Mouse (Mus musculus) midbrain, embryonic 12.5 days (tissue): Measurements from ENCODE around the gene Cercam. TPM values are rescaled to one million over a fixed set of nuclear protein-coding genes. Genes with fewer than 3 reads are reported as not detected.

Experiments
- ATAC-seq: fragments of 200-750 bp; cut with Nextera tagmentation; 2 replicates; pipeline ENCODE4 v1.8.0; 2017; ENCODE audit warnings: low read depth, moderate TSS enrichment, moderate library complexity; ENCODE audit not compliant: low FRiP score
- H3K27ac ChIP-seq: fragments of 300-500 bp; sonication (generic); replicated peaks from 2 replicates; pipeline ENCODE4 v1.5.1; 2016; ENCODE audit warnings: mild to moderate bottlenecking
- H3K27me3 ChIP-seq: fragments of 300-500 bp; sonication (generic); 2 replicates; pipeline ENCODE4 v1.6.1; 2016; ENCODE audit warnings: mild to moderate bottlenecking
- H3K36me3 ChIP-seq: fragments of 300-500 bp; sonication (generic); 2 replicates; pipeline ENCODE4 v1.6.1; 2016
- H3K4me1 ChIP-seq: fragments of 300-500 bp; sonication (generic); 2 replicates; pipeline ENCODE4 v1.6.1; 2016
- H3K4me2 ChIP-seq: fragments of 300-500 bp; sonication (generic); replicated peaks from 2 replicates; pipeline ENCODE4 v1.6.1; 2016; ENCODE audit warnings: mild to moderate bottlenecking, moderate library complexity
- H3K4me3 ChIP-seq: fragments of 300-500 bp; sonication (generic); 2 replicates; pipeline ENCODE4 v1.5.1; 2016; ENCODE audit warnings: mild to moderate bottlenecking
- H3K9ac ChIP-seq: fragments of 300-500 bp; sonication (generic); replicated peaks from 2 replicates; pipeline ENCODE4 v1.6.1; 2016; ENCODE audit warnings: mild to moderate bottlenecking, moderate library complexity
- H3K9me3 ChIP-seq: fragments of 300-500 bp; sonication (generic); 2 replicates; pipeline ENCODE4 v1.6.1; 2016; ENCODE audit warnings: mild to moderate bottlenecking
- WGBS: fragments of 180-500 bp; shearing (Covaris S2); methylation state at CpG from one replicate; pipeline ENCODE4 v1.1.7; 2016; 5-methylcytosine and 5-hydroxymethylcytosine counted together
- polyA plus RNA-seq: library from polyadenylated mRNA; unstranded; fragments of >200 nt; fragmentation: Nextera tagmentation; extraction: Ambion mirVana; gene quantifications from 2 replicates; pipeline ENCODE4 v1.2.1, GENCODE M21; 2016

Gene Cercam
- polyA plus RNA-seq: 22.3 and 22.6 TPM in 2 replicates

DNA sequence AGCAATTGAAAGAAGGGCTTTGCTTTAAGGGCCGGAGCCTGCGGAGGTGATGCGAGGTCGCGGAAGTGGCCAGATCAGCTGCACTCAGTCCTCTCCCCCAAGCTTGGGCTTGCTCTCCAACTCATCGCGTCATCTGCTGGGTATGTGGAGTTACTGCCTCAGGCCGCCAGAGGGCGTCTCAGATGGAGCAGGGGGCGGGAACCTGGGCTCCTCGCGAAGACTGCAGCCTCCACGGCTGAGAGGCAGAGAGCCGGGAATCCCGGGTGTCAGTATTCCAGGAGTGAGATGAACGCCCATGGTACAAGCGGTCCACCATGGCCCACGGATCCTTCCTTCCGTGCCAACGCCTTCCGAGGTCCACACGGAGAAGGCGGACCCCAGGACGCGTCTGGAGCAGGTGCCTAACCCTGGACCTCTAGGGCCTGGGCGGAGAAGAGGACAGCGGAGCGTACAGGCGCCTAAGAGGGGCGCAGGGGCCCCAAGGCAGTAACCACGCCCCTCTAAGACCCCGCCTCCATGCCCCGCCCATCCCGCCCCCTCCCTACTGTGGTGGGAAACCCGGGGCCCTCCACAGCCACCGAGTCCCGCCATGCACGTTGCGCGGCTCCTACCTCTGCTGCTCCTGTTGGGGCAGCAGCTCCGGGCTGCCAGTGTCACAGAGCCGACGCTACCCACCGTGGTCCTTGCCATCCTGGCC lies at the start of gene Cercam:
Cercam (plus strand) TSS at position 216 of the 697 bp plus-strand sequence.
- Histone ChIP-seq H3K4me1 (peaks cover 18% of the 10 kb centered on the region), H3K36me3 (peaks cover 6% of the 10 kb centered on the region; the same call in 1 of the 2 replicates), H3K27ac (peak within 1 kb of the TSS; percentile 69), H3K4me3 (peak within 1 kb of the TSS; percentile 49), H3K9ac (peak within 1 kb of the TSS; percentile 68), H3K9me3 (no peaks in the 10 kb centered on the region), H3K27me3 (no peaks in the 10 kb centered on the region), H3K4me2 (peak within 1 kb of the TSS; percentile 85)
- 1% methylated on average over 44 of the region's 44 CpGs for WGBS
- peak; percentile 91 for ATAC-seq

DNA sequence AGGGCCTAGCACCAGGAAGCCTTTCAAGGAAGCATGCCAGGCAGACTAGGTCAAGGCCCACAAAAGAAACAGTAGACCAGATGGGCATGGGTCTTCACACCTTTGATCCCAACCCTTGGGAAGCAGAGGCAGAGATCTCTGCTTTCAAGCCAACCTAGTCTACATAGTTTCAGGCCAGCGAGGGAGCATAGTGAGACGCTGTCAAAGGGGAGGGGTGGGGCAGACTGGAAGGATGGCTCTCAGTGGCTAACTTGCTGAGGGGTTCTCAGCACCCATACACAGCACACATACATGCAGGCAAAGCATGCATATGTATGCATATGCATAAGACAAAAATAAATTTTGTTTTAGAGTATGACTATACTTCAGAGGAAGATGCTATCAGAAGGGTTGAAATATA lies 49.6 kb upstream of the Cercam start:
- Histone ChIP-seq H3K4me1 (peaks cover 24% of the 10 kb centered on the region), H3K4me2 (no peak overlapping the region), H3K9me3 (no peaks in the 10 kb centered on the region), H3K36me3 (peaks cover 26% of the 10 kb centered on the region), H3K9ac (no peak overlapping the region), H3K4me3 (no peak overlapping the region), H3K27ac (peak overlapping the region; percentile 94), H3K27me3 (no peaks in the 10 kb centered on the region)
- 9% methylated on average over 2 of the region's 2 CpGs for WGBS
- no peak for ATAC-seq

- peaks cover 17% of the 10 kb centered on the region for H3K36me3 ChIP-seq
- no peaks in the 10 kb centered on the region for H3K27me3 ChIP-seq
- no peaks in the 10 kb centered on the region for H3K9me3 ChIP-seq
- WGBS: under 1% methylated on average over 35 of the region's 35 CpGs
- peak within 1 kb of the TSS; percentile 94 for H3K27ac ChIP-seq
- peak; percentile 85 for ATAC-seq
- peaks cover 24% of the 10 kb centered on the region for H3K4me1 ChIP-seq
- peak within 1 kb of the TSS; percentile 37 for H3K9ac ChIP-seq
- peak within 1 kb of the TSS; percentile 28 for H3K4me3 ChIP-seq
- H3K4me2 ChIP-seq: peak within 1 kb of the TSS; percentile 53
Observed at GRCm38 (mm10) chr2:29820025-29820817, 48.7 kb upstream of the Cercam start, which contains the start of gene Urm1. Gene Urm1, plus strand, starts transcription at chr2:29820075.

DNA sequence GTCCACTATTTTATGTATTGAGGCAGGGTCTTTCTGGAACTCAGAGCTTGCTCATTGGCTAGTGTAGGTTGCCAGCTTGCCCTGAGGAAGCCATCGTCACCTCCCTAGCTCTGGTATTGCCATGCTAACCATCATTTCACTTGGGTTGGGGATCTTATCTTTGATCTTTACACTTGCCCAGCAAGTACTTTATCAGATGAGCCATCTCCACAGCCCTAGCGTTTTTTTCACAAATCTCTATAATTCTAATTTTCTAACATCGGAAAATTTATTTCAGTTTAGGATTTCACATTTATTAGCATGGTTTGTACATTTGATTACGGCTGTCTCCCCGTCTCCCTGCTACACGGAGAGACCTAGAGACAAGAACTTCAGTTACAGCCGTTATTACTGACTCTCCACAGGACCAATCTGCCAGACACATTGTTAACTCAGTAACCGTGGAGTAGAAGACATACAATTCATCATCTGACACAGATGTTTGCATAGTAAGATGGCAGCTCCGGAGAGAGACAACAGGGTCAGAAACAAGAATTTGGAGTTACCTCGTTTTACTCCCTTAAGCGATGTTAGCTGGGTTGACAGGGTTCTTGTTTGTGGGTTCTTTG lies 42.5 kb upstream of the Cercam start:
- H3K27me3 ChIP-seq: no peaks in the 10 kb centered on the region
- peak overlapping the region; percentile 96 for H3K4me3 ChIP-seq
- 14% methylated on average over 11 of the region's 11 CpGs for WGBS
- H3K9me3 ChIP-seq: no peaks in the 10 kb centered on the region
- H3K27ac ChIP-seq: peak overlapping the region; percentile 93
- H3K4me2 ChIP-seq: peak overlapping the region; percentile 60
- no peak for ATAC-seq
- no peaks in the 10 kb centered on the region; the same call in 1 of the 2 replicates for H3K36me3 ChIP-seq
- H3K9ac ChIP-seq: peak overlapping the region; percentile 68
- H3K4me1 ChIP-seq: peaks cover 16% of the 10 kb centered on the region

- Histone ChIP-seq H3K4me3 (peak overlapping the region; percentile 96), H3K9ac (peak overlapping the region; percentile 75), H3K9me3 (no peaks in the 10 kb centered on the region), H3K27me3 (no peaks in the 10 kb centered on the region), H3K36me3 (no peaks in the 10 kb centered on the region; the same call in 1 of the 2 replicates), H3K4me1 (peaks cover 16% of the 10 kb centered on the region), H3K4me2 (peak overlapping the region; percentile 95), H3K27ac (peak overlapping the region; percentile 93)
- ATAC-seq: peak; percentile 94
- under 1% methylated on average over 48 of the region's 48 CpGs for WGBS
Observed at GRCm38 (mm10) chr2:29826926-29827708, 41.8 kb upstream of the Cercam start.

- peak overlapping the region; percentile 95 for H3K4me2 ChIP-seq
- ATAC-seq: 0 out of 2 replicates have a peak, but pooled peaks have one; percentile 21
- 6% methylated on average over 12 of the region's 12 CpGs for WGBS
- no peak overlapping the region for H3K27ac ChIP-seq
- H3K9ac ChIP-seq: peak overlapping the region; percentile 75
- peaks cover 16% of the 10 kb centered on the region for H3K4me1 ChIP-seq
- peak overlapping the region; percentile 96 for H3K4me3 ChIP-seq
- H3K9me3 ChIP-seq: no peaks in the 10 kb centered on the region
- peaks cover 2% of the 10 kb centered on the region for H3K36me3 ChIP-seq
- H3K27me3 ChIP-seq: no peaks in the 10 kb centered on the region
Observed at GRCm38 (mm10) chr2:29827709-29828024, 41.3 kb upstream of the Cercam start.

DNA sequence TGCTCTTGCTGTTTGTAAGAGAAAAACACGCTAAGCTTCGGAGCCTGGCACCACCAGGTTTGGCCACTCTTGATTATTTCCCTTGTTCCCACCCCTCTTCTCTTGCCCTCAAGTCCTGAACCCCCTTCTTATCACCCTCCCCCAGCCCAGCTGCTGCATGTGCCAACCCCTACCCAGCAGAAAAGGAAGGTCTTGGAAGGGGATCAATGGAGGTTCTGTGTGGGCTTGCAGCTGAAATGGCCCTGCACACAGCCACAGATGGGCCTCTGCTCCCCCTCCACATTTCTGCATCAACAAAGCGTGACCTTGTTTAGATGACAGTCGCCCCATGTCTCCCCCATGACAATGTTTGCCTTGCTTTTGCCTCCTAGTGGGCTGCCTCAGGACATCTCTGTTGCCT lies 37.9 kb upstream of the Cercam start:
- no peak overlapping the region for H3K9ac ChIP-seq
- H3K4me2 ChIP-seq: no peak overlapping the region
- peaks cover 31% of the 10 kb centered on the region for H3K4me1 ChIP-seq
- H3K27me3 ChIP-seq: no peaks in the 10 kb centered on the region
- ATAC-seq: no peak
- H3K36me3 ChIP-seq: peaks cover 13% of the 10 kb centered on the region
- H3K4me3 ChIP-seq: no peak overlapping the region
- H3K9me3 ChIP-seq: no peaks in the 10 kb centered on the region
- 94% methylated on average over 4 of the region's 4 CpGs for WGBS
- H3K27ac ChIP-seq: no peak overlapping the region

- no peak overlapping the region for H3K4me3 ChIP-seq
- peaks cover 30% of the 10 kb centered on the region for H3K4me1 ChIP-seq
- no peak for ATAC-seq
- no peaks in the 10 kb centered on the region for H3K9me3 ChIP-seq
- no peaks in the 10 kb centered on the region for H3K27me3 ChIP-seq
- H3K4me2 ChIP-seq: no peak overlapping the region
- no peak overlapping the region for H3K27ac ChIP-seq
- peaks cover 13% of the 10 kb centered on the region for H3K36me3 ChIP-seq
- H3K9ac ChIP-seq: no peak overlapping the region
- WGBS: 95% methylated on average over 5 of the region's 5 CpGs
Observed at GRCm38 (mm10) chr2:29833796-29834195, 35.2 kb upstream of the Cercam start.

- 4% methylated on average over 2 of the region's 2 CpGs for WGBS
- peaks cover 13% of the 10 kb centered on the region for H3K36me3 ChIP-seq
- peak overlapping the region; percentile 95 for H3K27ac ChIP-seq
- H3K4me1 ChIP-seq: peaks cover 44% of the 10 kb centered on the region
- H3K9me3 ChIP-seq: no peaks in the 10 kb centered on the region
- peak overlapping the region; percentile 6; the same call in 1 of the 2 replicates for H3K4me3 ChIP-seq
- no peaks in the 10 kb centered on the region for H3K27me3 ChIP-seq
- H3K9ac ChIP-seq: peak overlapping the region; percentile 29; the same call in 1 of the 2 replicates
- H3K4me2 ChIP-seq: peak overlapping the region; percentile 27
- ATAC-seq: peak; percentile 66
Observed at GRCm38 (mm10) chr2:29835391-29835899, 33.5 kb upstream of the Cercam start.

- no peaks in the 10 kb centered on the region for H3K9me3 ChIP-seq
- no peak overlapping the region for H3K4me3 ChIP-seq
- 0 out of 2 replicates have a peak overlapping the region, but pooled peaks have one; percentile 16 for H3K9ac ChIP-seq
- 9% methylated on average over 4 of the region's 4 CpGs for WGBS
- ATAC-seq: peak; percentile 85
- peaks cover 14% of the 10 kb centered on the region; the same call in 1 of the 2 replicates for H3K36me3 ChIP-seq
- H3K4me1 ChIP-seq: peaks cover 60% of the 10 kb centered on the region
- peak overlapping the region; percentile 93 for H3K27ac ChIP-seq
- H3K27me3 ChIP-seq: peaks cover 9% of the 10 kb centered on the region; the same call in 1 of the 2 replicates
- H3K4me2 ChIP-seq: peak overlapping the region; percentile 16
Observed at GRCm38 (mm10) chr2:29839460-29839859, 29.5 kb upstream of the Cercam start.
